Mouse (Mus musculus) gastrocnemius, postnatal 25 days (tissue): ENCODE measurements at regions not wholly inside any gene's neighbourhood (a gene's known extent, or its start where the extent isn't known, plus 50 kb on each side); places are given as distances from the start of the nearest gene placed in this dataset.
"Not testable (repeated sequence)": the region's sequence is repeated elsewhere in the genome, so short reads cannot be mapped to it uniquely, and the experiment has no call there.

ENCODE experiments used
- DNase-seq: peaks from one replicate; pipeline ENCODE4 v3.0.0; 2022

DNA sequence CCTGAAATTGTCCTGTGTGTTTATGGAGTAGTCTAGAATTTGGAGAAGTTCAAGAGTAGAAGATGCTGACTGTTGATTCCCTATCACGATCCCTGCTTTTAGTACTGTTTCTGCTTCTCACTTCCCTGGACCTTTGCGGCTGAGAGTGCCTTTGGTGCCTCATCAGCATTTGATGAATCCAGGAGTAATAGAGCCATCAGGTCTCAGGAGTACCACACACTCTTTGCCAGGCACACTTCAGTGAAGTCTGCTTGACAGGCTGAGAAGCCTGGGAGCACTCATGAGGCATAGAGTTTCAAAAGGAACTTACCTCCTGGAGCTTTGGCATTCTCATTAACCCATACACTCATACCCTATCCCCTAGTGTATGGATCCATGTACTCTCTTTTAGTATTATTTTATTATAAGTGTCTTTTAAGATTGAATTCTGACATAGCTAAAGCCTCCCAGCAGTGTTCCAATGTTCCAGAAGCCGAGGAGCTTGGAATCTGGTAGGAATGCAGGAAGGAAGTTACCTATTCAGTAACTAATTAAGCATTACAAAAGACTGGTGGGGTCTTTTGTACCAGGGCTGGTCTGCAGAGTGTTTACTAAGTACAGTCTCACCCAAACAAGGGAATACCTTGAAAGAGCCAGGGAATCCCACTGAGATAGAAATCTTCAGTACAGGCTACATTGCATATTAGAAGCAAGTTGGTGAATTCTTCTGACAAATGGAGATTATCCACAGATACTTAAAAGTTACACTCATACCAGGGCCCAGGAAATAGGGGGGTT lies 139.7 kb downstream of the Tex13c3 start:
- not testable (repeated sequence) for DNase-seq

- no peak for DNase-seq
Observed at GRCm38 (mm10) chrX:19313286-19313685, 167.8 kb downstream of the Tex13c3 start.

GRCm38 (mm10) chrX:19311809-19312559 lies 169.1 kb downstream of the Tex13c3 start:
- no peak for DNase-seq

DNA sequence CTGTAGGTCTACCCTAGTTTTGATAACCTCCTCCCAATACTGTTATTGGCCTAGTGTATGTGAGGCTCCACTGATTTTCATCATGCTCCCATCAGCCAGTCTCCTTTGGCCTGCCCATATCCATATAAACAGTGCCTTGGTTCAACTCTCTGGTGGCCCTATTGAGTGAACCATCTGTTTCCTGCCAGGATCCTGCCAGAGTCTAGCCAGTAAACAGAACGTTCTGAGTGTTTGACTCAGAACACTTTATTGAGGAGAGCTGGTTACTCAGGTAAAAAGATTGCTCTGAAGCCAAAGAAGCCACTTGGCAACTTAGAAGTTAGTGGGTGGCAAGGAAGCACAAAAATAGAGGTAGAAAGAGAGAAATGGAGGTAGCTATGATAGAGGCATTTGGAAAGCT lies 169.7 kb downstream of the Tex13c3 start:
- no peak for DNase-seq

GRCm38 (mm10) chrX:19288171-19288570 lies 192.9 kb downstream of the Tex13c3 start:
- no peak for DNase-seq

- DNase-seq, result no peak
Observed at GRCm38 (mm10) chrX:19286431-19286830, 194.7 kb downstream of the Tex13c3 start.

DNA sequence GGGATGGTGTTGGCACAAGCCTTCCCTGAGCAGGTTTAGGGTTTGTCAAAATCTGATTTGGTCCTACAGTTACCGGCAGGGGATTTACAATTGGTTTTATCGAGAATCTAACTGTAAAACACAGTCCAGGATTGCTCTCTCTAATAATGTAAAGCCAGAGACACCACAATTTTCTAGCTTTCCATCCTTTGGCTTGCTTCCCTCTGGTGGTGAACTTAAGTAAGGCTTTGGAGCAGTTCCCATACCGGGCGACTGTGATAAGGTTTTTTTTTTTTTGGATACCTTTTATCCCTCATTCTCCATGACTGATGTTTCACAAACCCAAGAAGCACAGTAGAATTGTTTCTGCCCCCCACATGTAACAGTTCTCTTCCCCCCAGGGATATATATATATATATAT lies 195.3 kb downstream of the Tex13c3 start:
- no peak for DNase-seq

DNA sequence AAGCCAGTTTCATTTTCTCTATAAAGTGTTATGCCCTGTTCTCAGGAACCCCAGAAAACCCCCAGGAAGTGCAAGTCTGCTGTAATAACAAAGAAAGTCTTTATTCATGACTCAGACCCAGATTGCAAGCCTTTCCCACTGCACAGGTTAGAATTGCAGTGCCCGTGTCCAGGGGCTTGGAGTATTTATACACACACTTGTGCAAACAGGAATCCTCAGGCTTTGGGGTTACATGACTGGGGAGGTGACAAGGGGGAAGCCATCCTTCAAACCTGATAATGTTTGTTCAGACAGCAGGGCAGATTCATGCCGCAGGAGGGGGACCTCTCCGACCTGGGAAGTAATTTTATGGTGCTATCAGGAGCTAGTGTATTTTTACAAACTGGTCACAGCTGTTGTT lies 198.0 kb downstream of the Tex13c3 start:
- DNase-seq, result no peak

DNA sequence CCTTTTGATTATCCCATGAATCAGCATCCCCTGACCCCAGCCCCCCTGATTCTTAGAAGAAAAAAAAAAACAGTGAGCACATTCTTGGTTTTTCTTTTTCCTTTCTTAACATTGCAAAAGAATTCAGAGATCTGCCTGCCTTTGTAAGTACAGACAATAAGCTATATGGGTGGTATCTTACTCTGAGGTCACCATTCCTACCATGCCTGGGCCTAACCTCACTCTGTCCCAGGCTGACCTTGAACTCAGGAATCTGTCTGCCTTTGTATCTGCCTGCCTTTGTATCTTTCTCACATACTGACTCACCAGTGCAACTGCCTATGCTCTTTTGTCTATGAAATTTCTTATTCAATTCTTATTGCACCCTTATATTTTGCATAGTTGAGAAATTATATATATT lies 216.9 kb downstream of the Tex13c3 start:
- no peak for DNase-seq

GRCm38 (mm10) chrX:19246777-19247619 lies 234.1 kb downstream of the Tex13c3 start:
- no peak for DNase-seq

DNA sequence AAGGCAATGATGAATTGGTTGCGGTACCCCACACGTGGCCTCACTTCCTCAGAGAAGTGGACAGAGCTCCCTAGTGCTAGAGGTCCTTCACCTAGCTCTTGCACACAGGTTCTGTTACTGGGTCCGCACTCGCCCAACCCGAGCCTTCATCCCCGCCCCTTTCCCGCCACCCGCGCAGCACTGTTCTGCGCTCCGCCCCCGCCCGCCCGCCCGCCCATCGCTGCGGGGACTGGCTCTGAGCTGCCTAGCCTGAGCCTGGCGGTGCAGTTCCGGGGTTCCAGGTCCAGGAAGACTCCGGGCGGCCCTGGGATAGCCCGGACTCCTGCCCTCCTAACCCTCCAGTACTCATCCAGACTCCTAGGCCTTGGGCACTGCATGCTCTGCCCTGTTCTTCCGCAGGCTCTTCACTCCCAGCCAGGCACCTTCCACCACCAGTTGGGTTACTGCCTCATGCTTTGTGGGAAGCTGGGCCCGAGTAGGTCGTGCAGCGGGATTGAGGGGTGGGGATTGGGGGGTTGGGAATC lies 243.3 kb downstream of the Tex13c3 start:
- DNase-seq, result peak; percentile 34

- DNase-seq, result no peak
Observed at GRCm38 (mm10) chrX:19237048-19237737, 243.9 kb downstream of the Tex13c3 start.

- no peak for DNase-seq
Observed at GRCm38 (mm10) chrX:19235449-19235848, 245.7 kb downstream of the Tex13c3 start.

- no peak for DNase-seq
Observed at GRCm38 (mm10) chrX:19231823-19232222, 249.3 kb downstream of the Tex13c3 start.

DNA sequence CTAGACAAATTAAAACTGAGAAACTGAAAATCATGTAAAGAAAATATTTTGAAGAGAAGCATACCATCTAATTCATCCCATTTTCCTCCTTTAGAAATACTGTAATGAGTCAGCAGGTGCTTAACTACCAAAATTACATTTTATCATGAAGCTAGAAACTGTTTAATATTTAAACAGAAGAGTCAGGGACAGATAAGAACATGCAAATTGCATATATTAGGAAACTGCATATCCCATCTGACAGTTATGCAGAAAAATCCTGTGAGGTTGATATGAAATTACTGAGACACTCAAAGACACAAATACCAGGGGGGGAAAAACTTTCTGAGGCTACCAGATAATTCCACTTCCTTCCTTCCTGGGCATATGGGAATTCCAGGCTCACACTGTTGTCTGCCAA lies 257.8 kb downstream of the Tex13c3 start:
- DNase-seq, result no peak

- no peak for DNase-seq
Observed at GRCm38 (mm10) chrX:19220785-19221496, 260.2 kb downstream of the Tex13c3 start.

GRCm38 (mm10) chrX:19219727-19220126 lies 261.4 kb downstream of the Tex13c3 start:
- no peak for DNase-seq

GRCm38 (mm10) chrX:19219301-19219700 lies 261.8 kb downstream of the Tex13c3 start:
- DNase-seq, result no peak

DNA sequence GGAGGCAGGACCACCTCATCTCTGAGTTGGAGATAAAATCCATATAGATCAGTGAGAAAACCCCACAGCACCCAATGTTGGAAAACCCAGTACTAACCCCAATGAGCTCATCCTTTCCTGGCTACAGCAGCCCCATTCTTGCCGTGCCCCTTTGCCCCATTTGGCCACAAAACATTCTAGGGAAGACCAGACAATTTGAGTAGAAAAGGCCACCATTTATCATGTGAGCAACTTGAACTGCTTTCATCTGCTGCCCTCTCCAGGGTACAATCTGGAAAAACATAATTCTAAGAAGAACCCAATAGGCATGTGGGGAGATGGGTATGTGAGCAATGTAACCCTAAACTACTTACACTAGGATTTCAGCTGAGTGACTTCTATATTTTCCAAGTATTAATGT lies 274.7 kb downstream of the Tex13c3 start:
- DNase-seq, result no peak

DNA sequence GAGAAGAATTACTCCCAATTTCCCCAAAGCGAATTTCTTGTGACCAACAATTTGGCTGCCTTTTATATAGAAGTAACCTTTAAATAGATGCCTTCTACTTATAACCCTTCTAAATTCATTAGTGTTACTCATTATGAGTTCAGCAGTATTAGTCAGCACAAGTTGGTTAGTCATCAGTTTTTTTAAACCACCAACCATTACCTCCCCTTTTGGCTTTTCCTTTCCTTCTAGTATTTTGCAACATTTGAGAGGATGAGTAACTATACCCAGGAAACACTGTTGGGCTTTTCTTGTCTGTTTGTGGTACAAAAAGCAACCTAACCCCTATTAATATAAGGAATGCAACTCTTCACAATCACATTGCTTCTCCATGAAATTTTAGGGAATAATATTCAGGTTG lies 278.6 kb downstream of the Tex13c3 start:
- DNase-seq, result no peak

DNA sequence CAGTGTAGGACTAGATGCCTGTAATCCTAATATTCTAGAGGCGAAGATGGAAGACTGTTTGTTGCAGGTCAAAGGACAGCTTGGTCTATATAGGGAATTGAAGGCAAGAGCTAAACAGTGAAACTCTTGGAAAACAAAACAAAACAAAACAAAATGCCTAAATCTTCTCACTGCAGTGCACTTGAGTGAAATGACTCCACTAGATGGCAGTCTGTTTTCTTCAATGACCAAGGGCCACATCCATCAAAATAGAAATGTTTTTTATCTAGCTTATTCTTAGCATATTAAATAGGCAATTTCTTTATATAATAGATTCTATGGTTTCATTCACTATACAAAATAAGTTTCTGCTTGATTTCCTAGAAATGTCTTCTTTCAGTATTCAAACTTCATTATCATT lies 279.7 kb downstream of the Tex13c3 start:
- DNase-seq, result no peak
